11 mouse cellular contexts compared by ENCODE assay signal in the genomic region with DNA sequence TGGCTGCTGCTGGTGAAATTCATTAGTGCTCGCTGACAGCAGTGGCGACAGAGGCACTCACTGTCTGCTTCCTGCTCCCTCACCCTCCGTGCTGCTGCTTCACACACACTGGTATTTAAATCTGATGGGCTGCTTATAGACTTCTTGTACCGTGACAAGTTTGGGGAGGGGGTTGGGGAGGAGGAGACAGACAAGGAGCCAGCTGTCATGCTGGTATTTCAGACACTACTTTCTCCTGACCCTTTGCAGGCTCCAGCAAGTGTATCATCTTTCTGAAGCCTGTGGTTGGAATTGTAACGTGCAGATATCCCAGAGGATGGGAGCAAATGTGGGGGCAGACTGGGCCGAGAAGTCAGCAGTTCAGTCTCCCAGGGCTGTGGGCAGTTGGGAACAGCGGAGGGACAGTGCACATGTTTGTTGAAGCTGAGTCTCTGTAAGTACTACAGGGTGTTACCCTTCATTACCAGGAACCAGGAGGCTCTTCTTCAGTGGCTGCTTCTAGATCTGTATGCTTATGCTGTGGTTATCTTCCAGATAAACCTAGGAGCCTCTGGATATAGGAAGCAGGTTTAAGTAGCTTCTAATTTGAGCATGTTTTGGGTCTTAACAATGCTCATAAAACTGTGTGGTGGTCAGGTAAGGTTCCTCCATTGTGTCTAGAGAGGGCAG. TPM values are rescaled to one million over a fixed set of nuclear protein-coding genes. Genes with fewer than 3 reads are reported as not detected.
DNase-seq lines count a peak whose midpoint lies in the region; ATAC-seq and TF ChIP-seq lines count a peak whose summit lies in the region.
"Had no signal": no experiment of that assay in that cellular context is flagged by ENCODE, and none has a peak within 500 bp of the region (broad histone marks: within the 10 kb centered on the region; RNA-seq: fewer than 3 reads in every experiment).

No protein-coding gene starts in this region.

- H3K9ac ChIP-seq in heart, embryonic 12.5 days: 0 out of 2 replicates have a peak overlapping the region, but pooled peaks have one; percentile 9
- H3K9ac ChIP-seq in liver, embryonic 11.5 days (ENCODE audit: low read depth, low read length): no peak overlapping the region
- H3K9ac ChIP-seq in liver, postnatal 0 days (replicated peaks): no peak overlapping the region
- H3K9ac ChIP-seq in liver, embryonic 13.5 days: no peak overlapping the region

- ATAC-seq in heart, embryonic 12.5 days (ENCODE audit: insufficient number of reproducible peaks, low FRiP score): 0 out of 2 replicates have a peak, but pooled peaks have one; percentile 18
- ATAC-seq in liver, embryonic 11.5 days (replicated peaks; ENCODE audit: low FRiP score): peak; percentile 57; the same call in 1 of the 2 replicates
- ATAC-seq in liver, postnatal 0 days: no peak
- peak; percentile 59 for ATAC-seq in liver, embryonic 13.5 days (ENCODE audit: low read depth)

- peaks cover 33% of the 10 kb centered on the region for H3K36me3 ChIP-seq in heart, embryonic 12.5 days
- peaks cover 12% of the 10 kb centered on the region for H3K36me3 ChIP-seq in liver, embryonic 11.5 days (ENCODE audit: control insufficient read depth, insufficient read depth, low read length)
- H3K36me3 ChIP-seq in liver, postnatal 0 days (replicated peaks; ENCODE audit: insufficient read depth, low read length): peaks cover 12% of the 10 kb centered on the region; the same call in 1 of the 2 replicates
- peaks cover 22% of the 10 kb centered on the region for H3K36me3 ChIP-seq in liver, embryonic 13.5 days

- peak overlapping the region; percentile 33 for H3K4me2 ChIP-seq in heart, embryonic 12.5 days
- H3K4me2 ChIP-seq in liver, embryonic 11.5 days: peak overlapping the region; percentile 20; the same call in 1 of the 2 replicates
- H3K4me2 ChIP-seq in liver, postnatal 0 days (ENCODE audit: low read depth, low read length): no peak overlapping the region
- H3K4me2 ChIP-seq in liver, embryonic 13.5 days: peak overlapping the region; percentile 8; the same call in 1 of the 2 replicates

- peak overlapping the region; percentile 75 for H3K27ac ChIP-seq in heart, embryonic 12.5 days (ENCODE audit: poor library complexity, severe bottlenecking)
- peak overlapping the region; percentile 55; the same call in 1 of the 2 replicates for H3K27ac ChIP-seq in liver, embryonic 11.5 days (ENCODE audit: low read depth, low read length)
- no peak overlapping the region for H3K27ac ChIP-seq in liver, postnatal 0 days (ENCODE audit: low read depth)
- H3K27ac ChIP-seq in liver, embryonic 13.5 days: peak overlapping the region; percentile 76

- H3K4me3 ChIP-seq in heart, embryonic 12.5 days: no peak overlapping the region
- H3K4me3 ChIP-seq in liver, embryonic 11.5 days (ENCODE audit: low read depth, low read length): no peak overlapping the region
- H3K4me3 ChIP-seq in liver, postnatal 0 days (ENCODE audit: low read depth, low read length): no peak overlapping the region
- no peak overlapping the region for H3K4me3 ChIP-seq in liver, embryonic 13.5 days (replicated peaks)

- peaks cover 65% of the 10 kb centered on the region for H3K4me1 ChIP-seq in heart, embryonic 12.5 days (replicated peaks)
- peaks cover 44% of the 10 kb centered on the region for H3K4me1 ChIP-seq in liver, embryonic 11.5 days (replicated peaks; ENCODE audit: control insufficient read depth, insufficient read depth, low read length)
- no peaks in the 10 kb centered on the region for H3K4me1 ChIP-seq in liver, postnatal 0 days (ENCODE audit: insufficient read depth)
- peaks cover 74% of the 10 kb centered on the region for H3K4me1 ChIP-seq in liver, embryonic 13.5 days (replicated peaks)

- 15% methylated on average over 7 of the region's 7 CpGs for WGBS in heart, embryonic 12.5 days
- 55% methylated on average over 7 of the region's 7 CpGs for WGBS in liver, embryonic 11.5 days
- 75% methylated on average over 7 of the region's 7 CpGs for WGBS in liver, postnatal 0 days (ENCODE audit: insufficient replicate concordance)
- WGBS in liver, embryonic 13.5 days (ENCODE audit: insufficient replicate concordance): 56% methylated on average over 7 of the region's 7 CpGs

- no peaks in the 10 kb centered on the region for H3K9me3 ChIP-seq in heart, embryonic 12.5 days (replicated peaks)
- H3K9me3 ChIP-seq in liver, embryonic 11.5 days (ENCODE audit: control insufficient read depth, low read length): no peaks in the 10 kb centered on the region
- H3K9me3 ChIP-seq in liver, postnatal 0 days (ENCODE audit: low read length): no peaks in the 10 kb centered on the region
- H3K9me3 ChIP-seq in liver, embryonic 13.5 days (replicated peaks): no peaks in the 10 kb centered on the region

- no peak for TF ChIP-seq CTCF in liver, postnatal 0 days (IDR thresholded peaks at IDR 0.05; ENCODE audit: low read depth)

- no peak for TF ChIP-seq EP300 in liver, postnatal 0 days (IDR thresholded peaks at IDR 0.05; ENCODE audit: low read depth)

- no peak for DNase-seq in heart, adult 18-20 months
- DNase-seq in liver, embryonic 11.5 days (ENCODE audit: low spot score): no peak
- no peak for DNase-seq in liver, postnatal 0 days
- peak; percentile 29 for DNase-seq in embryo, embryonic 9.5 days (ENCODE audit: extremely low spot score)
- DNase-seq in liver, embryonic 13.5 days: no peak
- DNase-seq in adrenal gland, postnatal 10 days: no peak
- no peak for DNase-seq in spleen, postnatal 4 days (ENCODE audit: low spot score in 2 of 2)
- DNase-seq: cerebellum, adult 9-10 months; kidney, postnatal 10 days; right cerebral cortex, postnatal 25 days had no signal

- no peaks in the 10 kb centered on the region for H3K27me3 ChIP-seq in heart, embryonic 12.5 days (replicated peaks)
- H3K27me3 ChIP-seq in liver, embryonic 11.5 days (replicated peaks; ENCODE audit: control insufficient read depth, insufficient read depth, low read length): no peaks in the 10 kb centered on the region
- H3K27me3 ChIP-seq in liver, postnatal 0 days (ENCODE audit: insufficient read depth, low read length): no peaks in the 10 kb centered on the region
- H3K27me3 ChIP-seq in liver, embryonic 13.5 days: no peaks in the 10 kb centered on the region

RNA-seq across cellular contexts. Expression of gene Eri3, which starts 59.3 kb away (rescaled TPM):
- 116 and 119 TPM in 2 replicates for polyA plus RNA-seq in heart, embryonic 12.5 days (2016; fragmentation: Nextera tagmentation; extraction: Ambion mirVana)
- 10 to 100 TPM; 76.4 to 90.5 TPM for total RNA-seq in heart, adult 18-20 months (2021)
- polyA plus RNA-seq in liver, embryonic 11.5 days (2014; fragmentation: Nextera tagmentation; extraction: Ambion mirVana): 88.1 and 89.9 TPM in 2 replicates
- polyA plus RNA-seq in liver, postnatal 0 days (2015; fragmentation: Nextera tagmentation; extraction: Ambion mirVana): 27.8 and 30.5 TPM in 2 replicates
- polyA plus RNA-seq in liver, embryonic 13.5 days (2015; fragmentation: Nextera tagmentation; extraction: Ambion mirVana): 40.1 and 40.3 TPM in 2 replicates
- total RNA-seq in adrenal gland, postnatal 10 days (2021): 10 to 100 TPM; 74.8 to 96.0 TPM
